Mouse (Mus musculus) CH12.LX (cell line): ENCODE measurements at regions not wholly inside any gene's neighbourhood (a gene's known extent, or its start where the extent isn't known, plus 50 kb on each side); places are given as distances from the start of the nearest gene placed in this dataset.

Experiments
- DNase-seq: peaks from one replicate; pipeline ENCODE4 v3.0.0-alpha.2; 2013; ENCODE audit errors: extremely low read depth
- H3K27ac ChIP-seq: 2 replicates; pipeline ENCODE4 v1.5.1; 2012; ENCODE audit warnings: low read depth, mild to moderate bottlenecking, control low read depth, moderate library complexity; ENCODE audit not compliant: insufficient read depth
- H3K27me3 ChIP-seq: replicated peaks from 2 replicates; pipeline ENCODE3; 2012; ENCODE audit warnings: inconsistent platforms
- H3K36me3 ChIP-seq, 2 experiments: replicated peaks in 1 of 2; 2 replicates each; pipeline versions ENCODE3 to v1.6.1; 2012; ENCODE audit warnings: inconsistent platforms in 1 of 2, low read length in 1 of 2, mild to moderate bottlenecking in 1 of 2, mixed read lengths in 1 of 2, moderate library complexity in 1 of 2; ENCODE audit not compliant: control insufficient read depth in 1 of 2, insufficient read depth in 1 of 2
- H3K4me1 ChIP-seq, 2 experiments: 2 replicates each; pipeline ENCODE4 v1.6.1; 2012; ENCODE audit warnings: inconsistent platforms in 1 of 2, moderate library complexity in 1 of 2; ENCODE audit not compliant: insufficient read depth in 2 of 2, control insufficient read depth in 1 of 2
- H3K4me2 ChIP-seq: 2 replicates; pipeline ENCODE4 v1.6.1; 2012; ENCODE audit warnings: low read depth, mild to moderate bottlenecking, control low read depth; ENCODE audit not compliant: poor library complexity, insufficient read depth, severe bottlenecking
- H3K4me3 ChIP-seq, 3 experiments: fragments of 150-350 bp in 1 of 3; sonication (generic) in 1 of 3; replicated peaks in 1 of 3; 2 replicates each; pipeline versions ENCODE3 to v1.5.1; 2011 to 2012; ENCODE audit warnings: low read depth in 2 of 3, low read length in 2 of 3, mild to moderate bottlenecking in 2 of 3, moderate library complexity in 2 of 3, control low read depth in 1 of 3, improper control_type of control experiment in 1 of 3, inconsistent platforms in 1 of 3, mixed read lengths in 1 of 3; ENCODE audit not compliant: poor library complexity in 1 of 3
- H3K79me2 ChIP-seq: replicated peaks from 2 replicates; pipeline ENCODE4 v1.6.1; 2012; ENCODE audit warnings: mild to moderate bottlenecking, moderate library complexity; ENCODE audit not compliant: control insufficient read depth, poor library complexity, insufficient read depth, severe bottlenecking; ENCODE audit errors: extremely low read depth
- H3K9ac ChIP-seq: 2 replicates; pipeline ENCODE4 v1.6.1; 2012; ENCODE audit warnings: low read depth, mild to moderate bottlenecking, control low read depth, moderate library complexity; ENCODE audit not compliant: insufficient read depth
- H3K9me3 ChIP-seq: replicated peaks from 2 replicates; pipeline ENCODE3; 2012; ENCODE audit warnings: low read length, inconsistent platforms, mixed read lengths
- BHLHE40 ChIP-seq: IDR thresholded peaks from 2 replicates; pipeline ENCODE4 v1.6.1; 2011; ENCODE audit warnings: mild to moderate bottlenecking, low read depth, low read length, improper control_type of control experiment
- CHD1 ChIP-seq: IDR thresholded peaks from 2 replicates; pipeline ENCODE4 v1.6.1; 2012; ENCODE audit warnings: low read depth, low read length, improper control_type of control experiment, inconsistent platforms
- E2F4 ChIP-seq: IDR thresholded peaks from 2 replicates; pipeline ENCODE4 v1.6.1; 2011; ENCODE audit warnings: low read depth, low read length, improper control_type of control experiment; ENCODE audit not compliant: insufficient replicate concordance
- ELF1 ChIP-seq: IDR thresholded peaks from 2 replicates; pipeline ENCODE4 v1.6.1; 2014; ENCODE audit warnings: low read depth, mild to moderate bottlenecking, inconsistent platforms, low read length, improper control_type of control experiment
- ETS1 ChIP-seq: conservative IDR thresholded peaks from 2 replicates; pipeline ENCODE4 v1.6.1; 2012; ENCODE audit warnings: low read depth, mild to moderate bottlenecking, inconsistent platforms, low read length, improper control_type of control experiment, moderate library complexity
- HCFC1 ChIP-seq: IDR thresholded peaks from 2 replicates; pipeline ENCODE4 v1.6.1; 2012; ENCODE audit warnings: low read depth, mild to moderate bottlenecking, inconsistent platforms, low read length, improper control_type of control experiment
- MAFK ChIP-seq: IDR thresholded peaks from 2 replicates; pipeline ENCODE4 v1.6.1; 2011; ENCODE audit warnings: low read length, improper control_type of control experiment; ENCODE audit not compliant: insufficient replicate concordance
- MAX ChIP-seq: IDR thresholded peaks from 2 replicates; pipeline ENCODE4 v1.6.1; 2011; ENCODE audit warnings: low read length, improper control_type of control experiment
- MEF2A ChIP-seq: IDR thresholded peaks from 2 replicates; pipeline ENCODE4 v1.6.1; 2014; ENCODE audit warnings: low read depth, mild to moderate bottlenecking, inconsistent platforms, low read length, improper control_type of control experiment, borderline replicate concordance
- NELFE ChIP-seq: IDR thresholded peaks from 2 replicates; pipeline ENCODE4 v1.6.1; 2011; ENCODE audit warnings: low read depth, low read length, improper control_type of control experiment
- PAX5 ChIP-seq: IDR thresholded peaks from 2 replicates; pipeline ENCODE4 v1.6.1; 2012; ENCODE audit warnings: low read length, inconsistent platforms, mixed read lengths
- POLR2AphosphoS2 ChIP-seq: IDR thresholded peaks from 2 replicates; pipeline ENCODE4 v1.6.1; 2011; ENCODE audit warnings: low read depth, low read length, improper control_type of control experiment
- RAD21 ChIP-seq: IDR thresholded peaks from 2 replicates; pipeline ENCODE4 v1.6.1; 2011; ENCODE audit warnings: low read depth, mild to moderate bottlenecking, low read length, improper control_type of control experiment, moderate library complexity
- SIN3A ChIP-seq: IDR thresholded peaks from 2 replicates; pipeline ENCODE4 v1.6.1; 2012; ENCODE audit warnings: low read length, improper control_type of control experiment, inconsistent platforms
- UBTF ChIP-seq: IDR thresholded peaks from 2 replicates; pipeline ENCODE4 v1.6.1; 2012; ENCODE audit warnings: low read depth, mild to moderate bottlenecking, inconsistent platforms, low read length, improper control_type of control experiment, moderate library complexity
- USF2 ChIP-seq: conservative IDR thresholded peaks from 2 replicates; pipeline ENCODE4 v1.6.1; 2011; ENCODE audit warnings: low read depth, low read length, improper control_type of control experiment
- ZC3H11A ChIP-seq: IDR thresholded peaks from 2 replicates; pipeline ENCODE4 v1.6.1; 2012; ENCODE audit warnings: low read depth, mild to moderate bottlenecking, inconsistent platforms, low read length, improper control_type of control experiment
- ZMIZ1 ChIP-seq: IDR thresholded peaks from 2 replicates; pipeline ENCODE4 v1.6.1; 2012; ENCODE audit warnings: low read depth, mild to moderate bottlenecking, inconsistent platforms, low read length, improper control_type of control experiment
- dilution Hi-C: fragments of 300-500 bp; cut with MboI; formaldehyde crosslinking; loops from 2 replicates; pipeline ENCODE4 v1.14.3; 2020; ENCODE audit warnings: low sequenced_read_pairs; ENCODE audit not compliant: extremely low pct_unique_long_range_greater_than_20kb, extremely low pct_ligation_motif_present
- in situ Hi-C: fragments of 300-500 bp; cut with MboI; formaldehyde crosslinking; loops from 3 replicates; pipeline ENCODE4 v1.14.3; 2019; ENCODE audit warnings: low sequenced_read_pairs, low pct_ligation_motif_present, low pct_unique_long_range_greater_than_20kb, mixed read lengths

GRCm38 (mm10) chr10:97381586-97381985 lies 97.8 kb upstream of the Dcn start:
- Histone ChIP-seq H3K4me2 (no peak overlapping the region), H3K9ac (no peak overlapping the region), H3K27me3 (no peaks in the 10 kb centered on the region), H3K79me2 (no peaks in the 10 kb centered on the region), H3K4me3 (no peak overlapping the region), H3K9me3 (no peaks in the 10 kb centered on the region), H3K4me1 (no peaks in the 10 kb centered on the region), H3K27ac (no peak overlapping the region), H3K36me3 (no peaks in the 10 kb centered on the region)
- dilution Hi-C loops (no loop called here), in situ Hi-C loops (no loop called here)
- TF ChIP-seq RAD21, result no peak
- TF ChIP-seq MAX, result no peak
- no peak for TF ChIP-seq ETS1
- TF ChIP-seq HCFC1, result no peak
- TF ChIP-seq USF2, result no peak
- no peak for TF ChIP-seq NELFE
- TF ChIP-seq CHD1, result no peak
- TF ChIP-seq MAFK, result no peak
- no peak for TF ChIP-seq ZMIZ1
- TF ChIP-seq BHLHE40, result no peak
- TF ChIP-seq ELF1, result no peak
- no peak for TF ChIP-seq MEF2A
- no peak for TF ChIP-seq E2F4
- DNase-seq, result no peak

GRCm38 (mm10) chr10:97383881-97384280 lies 95.5 kb upstream of the Dcn start:
- Histone ChIP-seq H3K79me2 (no peaks in the 10 kb centered on the region), H3K27me3 (no peaks in the 10 kb centered on the region), H3K9me3 (no peaks in the 10 kb centered on the region), H3K27ac (no peak overlapping the region), H3K4me2 (no peak overlapping the region), H3K4me3 (no peak overlapping the region), H3K36me3 (no peaks in the 10 kb centered on the region), H3K4me1 (no peaks in the 10 kb centered on the region), H3K9ac (no peak overlapping the region)
- TF ChIP-seq HCFC1, result no peak
- TF ChIP-seq USF2, result no peak
- TF ChIP-seq SIN3A, result no peak
- no peak for TF ChIP-seq POLR2AphosphoS2
- TF ChIP-seq ZC3H11A, result no peak
- TF ChIP-seq UBTF, result no peak
- no peak for TF ChIP-seq PAX5
- DNase-seq, result no peak
- dilution Hi-C loops (no loop called here), in situ Hi-C loops (no loop called here)
